Mouse (Mus musculus) ES-E14 (cell line): ENCODE results near the gene Mapk13. TPM values are rescaled to one million over a fixed set of nuclear protein-coding genes. Genes with fewer than 3 reads are reported as not detected.

Experiments used
- DNase-seq: peaks from one replicate; pipeline ENCODE4 v3.0.0-alpha.2; 2013; ENCODE audit warnings: low read depth, low spot score
- H3K27ac ChIP-seq: 2 replicates; pipeline ENCODE4 v1.5.1; 2012; ENCODE audit warnings: low read depth, mild to moderate bottlenecking, low read length, moderate library complexity, mixed read lengths; ENCODE audit not compliant: poor library complexity, insufficient read depth, severe bottlenecking
- H3K36me3 ChIP-seq: 2 replicates; pipeline ENCODE4 v1.6.1; 2012; ENCODE audit warnings: mild to moderate bottlenecking, low read length, moderate library complexity, mixed read lengths; ENCODE audit not compliant: control insufficient read depth, poor library complexity, insufficient read depth, severe bottlenecking
- H3K4me1 ChIP-seq, 2 experiments: fragments of 150-350 bp in 1 of 2; sonication (generic) in 1 of 2; 2 replicates each; pipeline ENCODE4 v1.6.1; 2012; ENCODE audit warnings: low read length in 2 of 2, mild to moderate bottlenecking in 1 of 2, mixed read lengths in 1 of 2; ENCODE audit not compliant: control insufficient read depth in 2 of 2, insufficient read depth in 2 of 2, poor library complexity in 1 of 2
- H3K4me3 ChIP-seq, 2 experiments: fragments of 150-350 bp in 1 of 2; sonication (generic) in 1 of 2; 2 replicates each; pipeline ENCODE4 v1.5.1; 2012; ENCODE audit warnings: low read length in 2 of 2, low read depth in 1 of 2, mild to moderate bottlenecking in 1 of 2, mixed read lengths in 1 of 2; ENCODE audit not compliant: insufficient read depth in 1 of 2, poor library complexity in 1 of 2, severe bottlenecking in 1 of 2
- H3K9ac ChIP-seq: 2 replicates; pipeline ENCODE4 v1.6.1; 2012; ENCODE audit warnings: low read depth, mild to moderate bottlenecking, low read length, mixed read lengths; ENCODE audit not compliant: poor library complexity, insufficient read depth, severe bottlenecking
- H3K9me3 ChIP-seq: fragments of 150-350 bp; sonication (generic); 2 replicates; pipeline ENCODE4 v1.6.1; 2012; ENCODE audit warnings: low read depth, mild to moderate bottlenecking, low read length; ENCODE audit not compliant: control insufficient read depth, insufficient read depth
- CHD2 ChIP-seq: IDR thresholded peaks from 2 replicates; pipeline ENCODE4 v1.6.1; 2014; ENCODE audit warnings: mild to moderate bottlenecking, low read depth, low read length, inconsistent platforms
- HCFC1 ChIP-seq: IDR thresholded peaks from 2 replicates; pipeline ENCODE4 v1.6.1; 2012; ENCODE audit warnings: low read length, inconsistent platforms, borderline replicate concordance; ENCODE audit not compliant: insufficient read depth
- MAFK ChIP-seq: IDR thresholded peaks from 2 replicates; pipeline ENCODE4 v1.6.1; 2014; ENCODE audit warnings: mild to moderate bottlenecking, low read depth, low read length, inconsistent platforms; ENCODE audit not compliant: insufficient read depth
- ZC3H11A ChIP-seq: IDR thresholded peaks from 2 replicates; pipeline ENCODE4 v1.6.1; 2012; ENCODE audit warnings: low read depth, mild to moderate bottlenecking, inconsistent platforms, low read length, borderline replicate concordance
- ZNF384 ChIP-seq: IDR thresholded peaks from 2 replicates; pipeline ENCODE4 v1.6.1; 2012; ENCODE audit warnings: low read depth, low read length, inconsistent platforms
- in situ Hi-C, 2 experiments: fragments of 600-800 bp; cut with MboI; formaldehyde crosslinking; loops; one replicate each; pipeline ENCODE4 v1.15.1; 2025; ENCODE audit warnings: low sequenced_read_pairs in 2 of 2, inconsistent platforms in 1 of 2; ENCODE audit not compliant: unreplicated experiment in 2 of 2
- total RNA-seq: library from RNA; depleted of rRNA; stranded (reverse); fragments of 300-350 nt; gene quantifications from 2 replicates; pipeline ENCODE4 v1.2.3, GENCODE M21; 2012

The Mapk13 gene
- total RNA-seq, 1 experiment, result 7.1 TPM

DNA sequence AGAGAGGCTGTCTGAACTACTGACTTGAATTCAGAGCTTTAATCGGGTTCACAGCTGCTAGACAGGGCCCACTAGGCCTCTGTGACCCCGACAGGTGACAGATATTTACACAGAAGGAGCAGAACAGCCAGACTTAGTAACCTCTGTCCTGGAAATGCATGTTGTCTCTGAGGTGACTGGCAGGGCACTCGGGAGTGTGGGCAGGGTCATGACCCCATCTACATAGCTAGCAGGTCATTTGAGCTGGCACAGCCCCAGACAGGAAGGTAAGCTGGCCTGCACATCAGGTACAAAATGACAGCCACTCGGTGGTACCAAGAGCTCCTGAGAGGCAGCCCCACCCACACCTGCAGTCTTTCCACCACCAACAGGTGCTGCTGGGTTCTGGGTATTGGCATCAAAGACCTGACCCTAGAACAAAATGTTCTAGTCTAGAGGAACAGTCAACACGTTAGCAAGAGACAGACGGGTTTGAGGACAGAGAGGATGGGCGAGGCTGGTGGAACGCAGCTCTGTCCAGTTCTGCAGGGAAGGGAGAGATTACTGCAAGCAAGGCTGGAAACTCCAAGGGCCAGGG, 8.3 kb upstream of the Mapk13 start:
- TF ChIP-seq HCFC1, result no peak
- no peak for TF ChIP-seq ZNF384
- no peak for TF ChIP-seq ZC3H11A
- no peak for TF ChIP-seq MAFK
- no peak for TF ChIP-seq CHD2
- Histone ChIP-seq H3K36me3 (no peaks in the 10 kb centered on the region), H3K4me3 (no peak overlapping the region), H3K9me3 (no peaks in the 10 kb centered on the region), H3K27ac (no peak overlapping the region), H3K9ac (no peak overlapping the region), H3K4me1 (peaks cover 0 to 2% of the 10 kb centered on the region in 2 experiments; a peak in 1 of 4 replicates)
- DNase-seq, result no peak
- in situ Hi-C loops, result no loop called here

GRCm38 (mm10) chr17:28761871-28762270, 7.2 kb upstream of the Mapk13 start:
- in situ Hi-C loops, result no loop called here
- DNase-seq, result peak; percentile 69
- peak; percentile 82 for TF ChIP-seq ZNF384
- TF ChIP-seq MAFK, result no peak
- TF ChIP-seq ZC3H11A, result peak; percentile 60; the same call in 1 of the 2 replicates
- no peak for TF ChIP-seq HCFC1
- no peak for TF ChIP-seq CHD2
- Histone ChIP-seq H3K36me3 (no peaks in the 10 kb centered on the region), H3K27ac (no peak overlapping the region), H3K9me3 (no peaks in the 10 kb centered on the region), H3K4me3 (no peak overlapping the region), H3K9ac (no peak overlapping the region), H3K4me1 (no peaks in the 10 kb centered on the region; a peak in 1 of 4 replicates)

GRCm38 (mm10) chr17:28766203-28766602, 2.9 kb upstream of the Mapk13 start:
- DNase-seq, result no peak
- no peak overlapping the region for H3K27ac ChIP-seq
- TF ChIP-seq ZC3H11A (no peak), MAFK (no peak), ZNF384 (no peak), CHD2 (no peak), HCFC1 (no peak)
- no peak overlapping the region for H3K9ac ChIP-seq
- H3K36me3 ChIP-seq, result no peaks in the 10 kb centered on the region
- H3K9me3 ChIP-seq, result no peaks in the 10 kb centered on the region
- peaks cover 0 to 2% of the 10 kb centered on the region in 2 experiments; a peak in 1 of 4 replicates for H3K4me1 ChIP-seq
- no peak overlapping the region for H3K4me3 ChIP-seq
- in situ Hi-C loops, result no loop called here

GRCm38 (mm10) chr17:28766781-28767515, 2.1 kb upstream of the Mapk13 start:
- Histone ChIP-seq H3K4me1 (peaks cover 0 to 2% of the 10 kb centered on the region in 2 experiments; a peak in 1 of 4 replicates), H3K9me3 (no peaks in the 10 kb centered on the region), H3K27ac (no peak overlapping the region), H3K4me3 (no peak overlapping the region), H3K36me3 (no peaks in the 10 kb centered on the region), H3K9ac (no peak overlapping the region)
- in situ Hi-C loops, result no loop called here
- no peak for DNase-seq
- TF ChIP-seq ZNF384, result no peak
- TF ChIP-seq HCFC1, result no peak
